Mouse (Mus musculus): Measurements from ENCODE around the gene Crlf1.

DNA sequence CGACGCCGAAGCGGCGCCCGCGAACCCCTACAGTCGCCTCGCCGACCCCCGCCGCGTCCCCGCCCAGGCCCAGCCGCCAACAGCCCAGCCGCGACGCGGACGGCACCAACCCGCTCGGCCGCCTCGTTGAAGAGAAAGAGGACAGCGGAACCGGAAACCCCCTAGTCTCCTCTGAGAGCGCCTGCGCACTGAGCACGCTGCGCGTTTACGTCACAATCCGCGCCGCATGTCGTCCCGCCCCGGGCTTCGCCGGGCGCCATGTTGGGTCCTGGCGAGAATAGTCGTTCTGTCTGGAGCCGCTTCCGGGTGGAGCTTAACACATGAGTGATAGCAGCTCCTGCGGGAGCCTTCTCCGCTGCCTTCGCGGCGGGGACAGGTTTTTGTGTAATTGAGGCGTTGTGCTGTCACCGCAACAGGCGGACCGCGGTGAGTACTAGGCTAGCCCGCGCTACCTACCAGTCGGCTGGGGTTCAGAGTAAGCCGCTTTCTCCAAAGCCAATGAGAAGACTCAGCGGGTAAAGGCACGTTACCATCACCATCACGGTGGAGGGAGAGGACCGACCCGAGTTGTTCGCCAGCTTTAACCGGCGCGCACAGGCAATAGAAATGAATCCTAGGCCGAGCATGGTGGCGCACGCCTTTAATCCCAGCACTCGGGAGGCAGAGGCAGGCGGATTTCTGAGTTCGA lies 17.4 kb downstream of the Crlf1 start, which contains the start of gene Uba52:
- 0 out of 2 replicates have a peak, but pooled peaks have one; percentile 12 for TF ChIP-seq CTCF (IDR thresholded peaks at IDR 0.05; ENCODE audit: low read depth)
- TF ChIP-seq EP300 (IDR thresholded peaks at IDR 0.05; ENCODE audit: low read depth) = 0 out of 2 replicates have a peak, but pooled peaks have one; percentile 51

Data from liver, postnatal 0 days (tissue).